In genomic region chr19:5609547-5610404, GRCm38 (mm10) we compare ENCODE assay signal across 1 mouse cellular context.
TF ChIP-seq lines count a peak whose summit lies in the region.

Kat5 (minus strand) TSS chr19:5610237.

TF ChIP-seq in CH12.LX, 34 proteins besides CTCF, POLR2A, EP300 and RAD21 (continued from another document):
- TF ChIP-seq TBP (conservative IDR thresholded peaks at IDR 0.05; ENCODE audit: low read depth, low read length) (no peak), USF2 (conservative IDR thresholded peaks at IDR 0.05; ENCODE audit: low read depth, low read length) (peak; percentile 93), CHD1 (IDR thresholded peaks at IDR 0.05; ENCODE audit: low read depth, low read length) (no peak), TCF12 (IDR thresholded peaks at IDR 0.05; ENCODE audit: low read depth, low read length) (peak; percentile 61; the same call in 1 of the 2 replicates), POLR2AphosphoS2 (IDR thresholded peaks at IDR 0.05; ENCODE audit: low read depth, low read length) (0 out of 2 replicates have a peak, but pooled peaks have one; percentile 33), RCOR1 (conservative IDR thresholded peaks at IDR 0.05; ENCODE audit: low read depth, low read length) (no peak), GABPA (IDR thresholded peaks at IDR 0.05; ENCODE audit: insufficient replicate concordance, low read depth, low read length) (no peak), IRF4 (IDR thresholded peaks at IDR 0.05; ENCODE audit: low read depth, low read length) (no peak), MYC (IDR thresholded peaks at IDR 0.05; ENCODE audit: low read depth, low read length) (0 out of 2 replicates have a peak, but pooled peaks have one; percentile 45), HCFC1 (IDR thresholded peaks at IDR 0.05; ENCODE audit: low read depth, low read length) (peak; percentile 86), JUN (IDR thresholded peaks at IDR 0.05; ENCODE audit: insufficient read depth, low read depth, low read length) (no peak), ELF1 (IDR thresholded peaks at IDR 0.05; ENCODE audit: low read depth, low read length) (peak; percentile 88), USF1 (IDR thresholded peaks at IDR 0.05; ENCODE audit: low read depth, low read length) (peak; percentile 93), ZMIZ1 (IDR thresholded peaks at IDR 0.05; ENCODE audit: low read depth, low read length) (no peak; the same call in 1 of the 2 replicates), ZC3H11A (IDR thresholded peaks at IDR 0.05; ENCODE audit: low read depth, low read length) (no peak), MEF2A (IDR thresholded peaks at IDR 0.05; ENCODE audit: borderline replicate concordance, low read depth, low read length) (peak; percentile 11; the same call in 1 of the 2 replicates), ZNF384 (IDR thresholded peaks at IDR 0.05; ENCODE audit: low read depth, low read length) (no peak)
